Mouse (Mus musculus) NIH3T3 (cell line): Measurements from ENCODE around the gene Rnf183.
"Not testable (repeated sequence)": the region's sequence is repeated elsewhere in the genome, so short reads cannot be mapped to it uniquely, and the experiment has no call there.

ENCODE experiments used
- DNase-seq: peaks from one replicate; pipeline ENCODE4 v3.0.0-alpha.2; 2012; ENCODE audit warnings: low read depth

The Rnf183 gene

GRCm38 (mm10) chr4:62435081-62435480 lies at the start of gene Rnf183:
TSS of gene Rnf183 (minus strand) at chr4:62435252.
- no peak for DNase-seq

- no peak for DNase-seq
These were observed 45.9 kb upstream of the Rnf183 start for GRCm38 (mm10) chr4:62480709-62481605.

GRCm38 (mm10) chr4:62479937-62480708 lies 45.1 kb upstream of the Rnf183 start, which contains the start of gene Bspry:
TSS of gene Bspry (plus strand) at chr4:62480053.
- no peak for DNase-seq

- not testable (repeated sequence) for DNase-seq
These were observed 44.5 kb upstream of the Rnf183 start for GRCm38 (mm10) chr4:62479593-62479936.

- no peak for DNase-seq
These were observed 42.6 kb upstream of the Rnf183 start for GRCm38 (mm10) chr4:62477542-62478244.

GRCm38 (mm10) chr4:62475793-62476192 lies 40.7 kb upstream of the Rnf183 start:
- DNase-seq: no peak

- no peak for DNase-seq
These were observed 40.1 kb upstream of the Rnf183 start for GRCm38 (mm10) chr4:62475131-62475530.

- DNase-seq: no peak
These were observed 37.0 kb upstream of the Rnf183 start for GRCm38 (mm10) chr4:62472071-62472470.

GRCm38 (mm10) chr4:62470598-62471051 lies 35.6 kb upstream of the Rnf183 start, which contains the start of gene Wdr31:
TSS of gene Wdr31 (minus strand) at chr4:62470896.
- peak; percentile 94 for DNase-seq

- DNase-seq: peak; percentile 22
These were observed 33.1 kb upstream of the Rnf183 start for GRCm38 (mm10) chr4:62468158-62468557.

- no peak for DNase-seq
These were observed 28.1 kb upstream of the Rnf183 start for GRCm38 (mm10) chr4:62463124-62463523.

GRCm38 (mm10) chr4:62460348-62460747 lies 25.3 kb upstream of the Rnf183 start:
- DNase-seq: no peak

GRCm38 (mm10) chr4:62459081-62459480 lies 24.0 kb upstream of the Rnf183 start:
- DNase-seq: no peak

GRCm38 (mm10) chr4:62454995-62455394 lies 19.9 kb upstream of the Rnf183 start:
- DNase-seq: peak; percentile 72

- peak; percentile 83 for DNase-seq
These were observed 5.9 kb upstream of the Rnf183 start for GRCm38 (mm10) chr4:62440986-62441385.

- no peak for DNase-seq
These were observed 5.5 kb upstream of the Rnf183 start for GRCm38 (mm10) chr4:62440544-62440943.

GRCm38 (mm10) chr4:62439793-62440192 lies 4.7 kb upstream of the Rnf183 start:
- DNase-seq: no peak

GRCm38 (mm10) chr4:62437871-62438270 lies 2.8 kb upstream of the Rnf183 start:
- DNase-seq: no peak

- no peak for DNase-seq
These were observed 2.3 kb upstream of the Rnf183 start for GRCm38 (mm10) chr4:62437256-62437778.

- peak; percentile 23 for DNase-seq
These were observed 847 bp downstream of the Rnf183 start for GRCm38 (mm10) chr4:62433939-62434870.

- DNase-seq: peak; percentile 54
These were observed 3.5 kb downstream of the Rnf183 start for GRCm38 (mm10) chr4:62431522-62431921.
